Mouse (Mus musculus): Measurements from ENCODE around the gene Pip5k1c. TPM values are rescaled to one million over a fixed set of nuclear protein-coding genes. Genes with fewer than 3 reads are reported as not detected.

Gene Pip5k1c
- total RNA-seq, 4 experiments from 2014 or later: 267 to 303 (median 296) TPM

DNA sequence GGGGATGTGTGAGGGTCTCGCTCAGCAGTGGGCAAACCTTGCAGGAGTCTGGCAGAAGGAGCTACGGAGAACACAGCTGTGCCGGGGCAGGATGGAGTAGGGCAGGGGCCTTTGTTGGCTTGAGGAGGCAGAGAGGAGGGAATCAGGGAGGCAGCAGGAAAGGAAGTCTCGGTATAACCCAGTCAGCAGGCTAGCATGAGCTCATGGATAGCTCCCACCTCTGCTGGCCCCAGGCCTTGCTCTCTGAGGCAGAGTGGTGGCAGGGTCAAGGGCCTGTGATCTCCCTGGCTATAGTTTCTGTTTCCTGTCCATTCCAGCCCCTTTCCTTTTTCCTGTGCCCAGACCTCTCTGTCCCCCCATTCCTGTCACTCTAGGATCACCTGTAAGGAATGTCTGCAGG lies 9.5 kb downstream of the Pip5k1c start:
- DNase-seq (ENCODE audit: low spot score in 2 of 2): no peak

- peak in 1 of 2 experiments; percentile 60 for DNase-seq (ENCODE audit: low spot score in 2 of 2)
Observed at GRCm38 (mm10) chr10:81302781-81303218, 10.0 kb downstream of the Pip5k1c start.

GRCm38 (mm10) chr10:81303258-81303657 lies 10.5 kb downstream of the Pip5k1c start:
- DNase-seq (ENCODE audit: low spot score in 2 of 2): no peak

GRCm38 (mm10) chr10:81303761-81304160 lies 11.0 kb downstream of the Pip5k1c start:
- no peak for DNase-seq (ENCODE audit: low spot score in 2 of 2)

GRCm38 (mm10) chr10:81304597-81305238 lies 12.0 kb downstream of the Pip5k1c start:
- no peak for DNase-seq (ENCODE audit: low spot score in 2 of 2)

GRCm38 (mm10) chr10:81305663-81306062 lies 12.9 kb downstream of the Pip5k1c start:
- no peak for DNase-seq (ENCODE audit: low spot score in 2 of 2)

DNA sequence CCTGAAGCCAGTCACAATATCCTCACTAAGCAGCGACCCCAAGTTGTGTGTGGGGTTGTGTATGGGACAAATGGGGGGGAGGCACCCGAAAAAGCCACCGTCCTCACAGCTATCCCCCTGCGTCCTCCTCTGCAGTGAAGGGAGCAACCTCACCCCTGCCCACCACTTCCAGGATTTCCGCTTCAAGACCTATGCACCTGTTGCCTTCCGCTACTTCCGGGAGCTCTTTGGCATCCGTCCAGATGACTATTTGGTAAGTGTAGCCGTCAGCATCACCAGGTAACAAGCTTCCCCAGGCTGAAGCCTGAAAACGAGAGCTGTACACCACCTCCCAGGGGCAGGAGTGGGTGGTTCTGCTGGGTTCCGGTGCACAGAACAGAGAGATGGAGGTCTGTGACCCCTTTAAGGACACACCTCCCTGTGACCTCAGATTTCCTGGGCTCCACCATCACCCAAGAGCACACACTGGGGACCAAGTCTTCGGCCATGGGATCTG lies 13.5 kb downstream of the Pip5k1c start:
- no peak for DNase-seq (ENCODE audit: low spot score in 2 of 2)

DNA sequence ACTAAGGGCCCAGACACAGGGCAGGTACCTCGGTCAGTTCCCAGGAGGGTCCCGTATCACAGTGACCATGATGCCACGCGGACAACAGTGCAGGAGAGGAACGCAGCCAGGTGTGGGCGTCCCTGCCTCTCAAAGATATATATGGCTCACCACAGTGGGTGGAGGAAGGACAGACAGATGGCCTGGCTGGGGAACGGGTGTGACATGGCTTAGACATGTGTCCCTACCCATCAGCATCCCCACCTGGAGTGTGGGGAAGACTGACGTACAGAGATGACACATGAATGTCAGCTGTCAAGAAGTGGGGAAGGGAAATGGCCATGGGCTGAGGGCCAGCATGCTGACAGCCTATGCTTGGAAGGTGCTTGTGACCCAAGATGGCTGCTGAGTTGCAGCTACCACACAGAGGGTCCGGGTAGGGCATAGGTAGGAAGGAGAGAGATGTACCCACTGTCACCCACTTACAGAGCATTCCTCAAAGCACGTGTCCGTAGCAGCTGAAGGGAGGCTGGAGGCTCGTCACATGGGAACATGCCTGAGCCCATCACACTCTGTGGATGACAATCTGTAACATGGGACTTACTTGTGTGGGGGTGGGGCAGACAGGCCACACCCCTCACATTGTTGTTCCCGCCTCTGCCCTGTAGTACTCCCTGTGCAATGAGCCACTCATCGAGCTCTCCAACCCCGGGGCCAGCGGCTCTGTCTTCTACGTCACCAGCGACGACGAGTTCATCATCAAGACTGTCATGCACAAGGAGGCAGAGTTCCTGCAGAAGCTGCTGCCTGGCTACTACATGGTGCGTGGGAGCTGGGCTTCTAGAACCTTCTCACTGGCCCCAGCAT lies 14.3 kb downstream of the Pip5k1c start:
- DNase-seq (ENCODE audit: low spot score in 2 of 2): no peak

DNA sequence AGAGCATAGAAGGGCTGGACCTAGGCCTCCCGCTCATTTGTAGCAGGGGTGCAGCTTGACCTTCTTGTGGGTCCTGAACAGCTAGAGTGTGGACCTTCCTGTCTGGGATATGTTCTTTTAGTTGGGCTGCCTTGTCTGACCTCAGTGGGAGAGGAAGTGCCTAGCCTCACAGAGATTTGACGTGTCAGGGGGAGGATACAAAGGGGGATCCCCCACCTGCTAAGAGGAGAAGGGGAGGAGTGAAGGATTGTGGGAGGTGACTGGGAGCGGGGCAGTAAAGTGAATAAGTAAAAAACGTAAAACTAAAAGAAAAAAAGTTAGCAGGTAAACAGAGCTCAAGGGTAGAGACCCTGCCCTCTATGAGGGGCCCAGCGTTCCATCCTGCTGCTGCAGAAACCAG lies 16.8 kb downstream of the Pip5k1c start:
- no peak for DNase-seq (ENCODE audit: low spot score in 2 of 2)

GRCm38 (mm10) chr10:81313581-81313980 lies 20.8 kb downstream of the Pip5k1c start:
- no peak for DNase-seq (ENCODE audit: low spot score in 2 of 2)

DNA sequence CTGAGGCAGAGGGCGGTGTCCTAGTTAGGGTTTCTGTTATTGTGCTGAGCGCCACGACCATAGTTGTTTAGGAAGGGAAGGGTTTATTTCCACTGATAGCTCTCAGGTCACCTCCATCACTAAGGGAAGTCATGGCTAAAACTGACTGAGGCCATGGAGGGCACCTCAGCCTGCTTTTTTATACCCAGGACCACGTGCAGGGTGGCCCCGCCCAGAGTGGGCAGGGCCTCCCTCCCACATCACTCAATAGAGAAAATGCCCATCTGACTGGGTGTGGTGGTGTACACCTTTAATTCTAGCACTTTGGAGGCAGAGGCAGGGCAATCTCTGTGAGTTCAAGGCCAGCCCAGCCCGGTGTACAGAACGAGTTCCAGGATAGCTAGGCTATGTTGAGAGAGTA lies 21.4 kb downstream of the Pip5k1c start:
- DNase-seq (ENCODE audit: low spot score in 2 of 2): no peak

- no peak for DNase-seq (ENCODE audit: low spot score in 2 of 2)
Observed at GRCm38 (mm10) chr10:81315587-81315986, 22.8 kb downstream of the Pip5k1c start.

GRCm38 (mm10) chr10:81316338-81317060 lies 23.7 kb downstream of the Pip5k1c start:
- no peak for DNase-seq (ENCODE audit: low spot score in 2 of 2)

DNA sequence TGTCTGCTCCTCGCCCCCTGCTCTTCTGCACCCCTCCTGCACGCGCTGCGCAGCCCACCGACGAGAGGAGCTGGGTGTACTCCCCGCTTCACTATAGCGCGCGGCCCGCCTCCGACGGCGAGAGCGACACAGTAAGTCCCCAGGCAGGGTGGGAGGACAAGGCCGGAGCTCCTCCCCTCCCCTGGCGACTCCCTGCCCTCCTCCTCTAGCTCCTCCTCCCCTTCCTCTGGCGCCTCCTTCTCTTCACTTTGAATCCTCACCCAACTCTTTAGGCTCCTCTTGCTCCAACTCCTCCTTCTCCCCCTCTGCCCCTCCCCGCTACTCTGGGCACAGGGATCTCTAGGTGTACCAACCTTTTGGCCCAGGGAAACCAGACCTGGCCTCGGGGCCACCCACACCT lies 24.5 kb downstream of the Pip5k1c start:
- DNase-seq (ENCODE audit: low spot score in 2 of 2): no peak

GRCm38 (mm10) chr10:81318589-81319329 lies 26.0 kb downstream of the Pip5k1c start:
- no peak for DNase-seq (ENCODE audit: low spot score in 2 of 2)

DNA sequence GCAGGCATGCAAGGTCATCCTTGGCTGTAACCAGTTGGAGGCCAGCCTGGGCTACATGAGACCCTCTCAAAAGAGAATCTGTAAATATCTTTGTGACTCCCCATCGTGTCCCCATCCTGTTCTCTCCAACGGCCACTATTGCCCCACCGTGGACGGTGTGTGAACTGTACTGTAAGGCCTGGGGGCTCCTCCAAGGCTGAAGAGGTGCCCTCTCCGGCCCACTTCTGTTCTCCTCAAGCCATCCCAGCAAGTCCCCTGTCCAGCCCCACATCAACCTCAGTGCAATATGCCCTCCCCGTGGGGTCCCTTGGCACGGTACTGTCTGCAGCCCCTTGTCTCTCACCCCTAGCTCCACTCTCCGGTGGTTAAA lies 26.6 kb downstream of the Pip5k1c start:
- no peak for DNase-seq (ENCODE audit: low spot score in 2 of 2)

GRCm38 (mm10) chr10:81319741-81320549 lies 27.2 kb downstream of the Pip5k1c start:
- DNase-seq (ENCODE audit: low spot score in 2 of 2): peak in 1 of 2 experiments; percentile 53

DNA sequence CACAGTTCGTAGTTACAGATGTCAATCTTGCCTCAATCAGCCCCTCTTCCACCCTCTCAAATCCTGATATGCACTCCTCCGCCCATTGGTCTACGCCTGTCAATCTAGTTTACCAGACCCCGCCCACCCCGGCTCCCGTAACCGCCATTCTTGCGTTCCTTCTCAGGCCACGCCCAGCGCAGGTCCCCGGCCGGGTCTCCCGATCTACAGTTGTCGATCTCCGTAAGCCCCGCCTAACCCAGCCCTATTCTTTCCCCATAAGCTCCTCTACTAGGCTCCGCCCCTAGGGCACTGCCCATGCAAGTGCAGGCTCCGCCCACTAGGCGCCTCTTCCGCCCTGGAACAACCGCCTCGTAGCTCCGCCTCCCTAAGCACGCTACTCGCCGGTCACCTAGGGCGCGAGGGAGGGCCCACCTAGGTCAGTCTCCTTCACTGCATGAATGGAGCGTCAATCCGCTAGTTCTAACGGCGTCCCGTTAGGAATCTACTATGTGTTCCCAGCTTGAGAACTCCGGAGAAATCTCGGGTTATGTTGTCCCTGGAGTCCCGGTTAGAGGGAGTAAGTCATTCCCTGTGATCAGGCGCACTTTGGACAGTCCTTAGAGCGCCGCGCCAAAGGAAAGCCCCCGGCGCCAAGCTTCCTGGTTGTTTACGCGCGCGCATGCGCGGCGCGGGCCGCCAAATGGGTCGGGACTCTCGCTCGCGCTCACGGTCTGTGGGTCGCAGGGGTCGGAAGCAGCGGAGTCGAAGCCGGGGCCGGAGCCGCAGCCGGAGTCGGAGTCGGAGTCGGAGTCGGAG lies 28.0 kb downstream of the Pip5k1c start, which contains the start of gene Cactin:
TSS of gene Cactin (plus strand) at position 554 of the 798 bp plus-strand sequence.
- DNase-seq (ENCODE audit: low spot score in 2 of 2): peak; percentile 99 to 100

GRCm38 (mm10) chr10:81321436-81321835 lies 28.7 kb downstream of the Pip5k1c start:
- no peak for DNase-seq (ENCODE audit: low spot score in 2 of 2)

All from layer of hippocampus, adult 8-10 months (tissue).